Mouse (Mus musculus) stomach, adult 2 months (tissue): ENCODE measurements around the gene Ttyh1. TPM values are rescaled to one million over a fixed set of nuclear protein-coding genes. Genes with fewer than 3 reads are reported as not detected.

Source experiments
- polyA plus RNA-seq: library from polyadenylated mRNA; depleted of rRNA; stranded (reverse); fragments of >200 nt; gene quantifications from 2 replicates; pipeline ENCODE4 v1.2.3, GENCODE M21; 2012; rRNA removed

Gene Ttyh1
- 15.0 and 19.9 TPM in 2 replicates for polyA plus RNA-seq

DNA sequence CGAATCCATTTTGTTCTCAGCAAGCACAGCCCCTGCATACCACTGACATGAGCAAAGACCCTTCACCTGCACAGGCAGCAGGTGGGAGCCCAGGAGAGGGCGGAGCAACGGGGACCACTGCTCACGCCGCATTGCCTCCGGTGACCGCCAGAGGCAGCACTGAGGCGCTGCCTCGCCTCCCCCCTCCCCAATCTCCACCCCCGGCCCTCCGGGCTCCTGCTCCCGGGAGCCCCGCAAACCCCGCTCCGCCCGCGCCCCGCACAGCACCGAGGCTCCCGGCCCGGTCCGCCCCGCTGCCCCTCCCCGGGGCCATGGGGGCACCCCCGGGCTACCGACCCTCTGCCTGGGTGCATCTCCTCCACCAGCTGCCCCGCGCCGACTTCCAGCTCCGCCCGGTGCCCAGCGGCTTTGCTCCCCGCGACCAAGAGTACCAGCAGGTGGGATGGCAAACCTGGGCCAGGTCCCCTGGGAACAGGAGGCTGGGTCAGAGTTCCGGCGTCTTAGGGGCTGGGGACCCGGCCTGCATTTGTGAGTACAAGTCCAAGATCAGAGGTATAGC, at the start of gene Ttyh1:
Gene Ttyh1, plus strand, starts transcription at position 65 of the 559 bp plus-strand sequence.

DNA sequence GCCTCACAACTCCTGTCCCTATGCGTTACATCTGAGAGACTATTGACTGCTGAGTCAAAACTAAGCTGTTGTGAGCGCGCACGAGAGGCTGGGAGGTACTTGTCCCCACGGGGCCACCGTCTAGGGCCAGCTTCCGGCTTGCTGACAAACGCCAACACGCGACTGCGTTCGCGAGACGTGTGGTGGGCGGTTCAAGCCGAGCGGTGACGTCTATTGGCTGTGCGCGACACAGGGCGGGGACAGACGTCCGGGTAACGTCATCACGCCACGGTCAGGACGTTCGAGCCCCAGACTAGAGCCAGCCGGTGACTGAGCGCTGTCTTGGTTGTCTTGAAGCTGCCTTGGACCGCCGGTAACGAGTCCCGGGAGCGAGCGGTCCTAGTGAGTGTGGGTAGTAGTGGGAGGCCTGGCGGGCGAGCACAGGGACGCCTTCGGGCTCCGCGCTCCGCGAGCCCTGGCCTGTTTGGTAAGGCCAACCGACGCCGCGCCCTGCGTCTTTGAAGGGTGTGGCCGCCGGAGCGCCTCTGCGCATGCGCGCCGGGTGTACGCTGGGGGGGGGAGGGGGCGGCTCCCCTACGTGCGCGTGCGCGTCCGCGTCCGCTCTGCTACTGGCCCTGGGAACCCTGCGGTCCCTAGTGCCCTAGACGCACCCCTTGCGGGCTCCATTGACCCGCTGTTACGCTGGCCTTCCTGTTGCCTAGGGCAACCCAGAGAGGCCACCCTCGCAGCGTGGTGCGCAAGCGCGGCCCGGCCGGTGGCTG, 17.7 kb downstream of the Ttyh1 start, which contains the start of gene Leng8:
Gene Leng8, plus strand, starts transcription at position 269 of the 761 bp plus-strand sequence.

GRCm38 (mm10) chr7:4150059-4150541, 30.9 kb downstream of the Ttyh1 start, which contains the start of gene Leng9:
Leng9 (minus strand) TSS chr7:4150374.

DNA sequence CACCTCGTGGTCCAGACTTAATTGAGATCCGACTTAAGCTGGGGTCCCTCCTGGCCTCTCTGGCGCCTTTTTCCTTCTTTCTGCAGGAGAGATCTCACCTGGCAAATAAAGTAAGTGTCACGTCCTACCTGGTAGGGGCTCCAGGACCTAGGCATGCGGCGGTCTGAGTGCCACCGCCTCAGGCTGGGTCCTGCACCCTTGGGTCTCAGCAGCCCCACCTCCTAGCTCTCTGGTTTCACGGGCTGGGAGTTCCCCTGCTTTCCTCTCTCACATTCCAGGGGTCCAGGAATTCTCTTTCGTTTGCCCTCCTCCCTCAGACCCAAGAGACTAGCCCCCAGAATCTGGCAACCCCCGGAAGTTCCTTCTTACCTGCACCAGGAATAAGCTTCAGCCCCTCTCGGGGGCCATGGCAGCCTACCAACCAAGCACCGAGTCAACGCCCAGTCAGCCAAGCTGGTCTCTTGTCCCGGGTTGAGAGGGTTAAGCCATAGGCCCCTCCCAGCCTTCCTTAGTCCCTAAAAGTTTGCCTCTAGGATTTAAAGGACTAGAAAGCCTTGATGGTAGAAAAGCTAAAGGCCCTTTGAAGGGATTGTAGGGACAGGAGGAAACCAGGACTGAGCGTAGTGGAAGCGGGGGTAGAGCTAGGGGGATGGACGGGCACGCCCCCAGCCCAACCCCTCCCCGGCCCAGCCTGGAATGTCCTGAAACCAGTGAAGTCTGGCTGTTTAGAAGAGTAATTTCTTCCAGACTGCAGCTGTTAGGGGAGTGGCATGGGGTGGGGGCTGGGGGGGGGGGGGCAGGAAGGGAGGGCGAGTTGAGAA, 45.1 kb downstream of the Ttyh1 start, which contains the start of gene Cdc42ep5:
Gene Cdc42ep5, minus strand, starts transcription at position 771 of the 821 bp plus-strand sequence.

Other genes with a start within 250 kb of the Ttyh1 start
- gene Gm14548, start 221.3 kb upstream of the Ttyh1 start, polyA plus RNA-seq = 0.55 and 0.78 TPM in 2 replicates
- gene Lilra6, start 203.9 kb upstream of the Ttyh1 start, polyA plus RNA-seq = 0.73 and 1.1 TPM in 2 replicates
- gene Lair1, start 56.2 kb upstream of the Ttyh1 start, polyA plus RNA-seq = 0.63 and 1.0 TPM in 2 replicates
- gene Leng8, start 17.6 kb downstream of the Ttyh1 start, polyA plus RNA-seq = 169 and 258 TPM in 2 replicates
- 9.5 and 17.9 TPM in 2 replicates for gene Leng9, start 31.0 kb downstream of the Ttyh1 start, polyA plus RNA-seq
- 218 and 343 TPM in 2 replicates for gene Cdc42ep5, start 45.5 kb downstream of the Ttyh1 start, polyA plus RNA-seq
- 0.05 and 0.17 TPM in 2 replicates for gene Lilra5, start 118.3 kb downstream of the Ttyh1 start, polyA plus RNA-seq
- 0.08 TPM in 1 of 2 replicates, not detected in the other for gene Ncr1, start 218.3 kb downstream of the Ttyh1 start, polyA plus RNA-seq